Mouse (Mus musculus) limb, embryonic 15.5 days (tissue): ENCODE measurements around the gene Cs. TPM values are rescaled to one million over a fixed set of nuclear protein-coding genes. Genes with fewer than 3 reads are reported as not detected.
"Not testable (repeated sequence)": the region's sequence is repeated elsewhere in the genome, so short reads cannot be mapped to it uniquely, and the experiment has no call there.

ENCODE experiments used
- ATAC-seq: fragments of 200-750 bp; cut with Nextera tagmentation; 2 replicates; pipeline ENCODE4 v1.8.0; 2017; ENCODE audit warnings: low read depth, moderate TSS enrichment; ENCODE audit not compliant: insufficient number of reproducible peaks, low FRiP score, low TSS enrichment
- H3K27ac ChIP-seq: fragments of 300-500 bp; sonication (generic); 2 replicates; pipeline ENCODE4 v1.5.1; 2015; ENCODE audit warnings: moderate library complexity, mild to moderate bottlenecking, inconsistent platforms
- H3K27me3 ChIP-seq: fragments of 300-500 bp; sonication (generic); 2 replicates; pipeline ENCODE4 v1.6.1; 2015; ENCODE audit warnings: inconsistent platforms
- H3K36me3 ChIP-seq: fragments of 300-500 bp; sonication (generic); 2 replicates; pipeline ENCODE4 v1.6.1; 2015; ENCODE audit warnings: inconsistent platforms
- H3K4me1 ChIP-seq: fragments of 300-500 bp; sonication (generic); 2 replicates; pipeline ENCODE4 v1.6.1; 2015; ENCODE audit warnings: inconsistent platforms
- H3K4me2 ChIP-seq: fragments of 300-500 bp; sonication (generic); 2 replicates; pipeline ENCODE4 v1.6.1; 2015; ENCODE audit warnings: mild to moderate bottlenecking, inconsistent platforms
- H3K4me3 ChIP-seq: fragments of 300-500 bp; sonication (generic); 2 replicates; pipeline ENCODE4 v1.5.1; 2015; ENCODE audit warnings: mild to moderate bottlenecking, inconsistent platforms
- H3K9ac ChIP-seq: fragments of 300-500 bp; sonication (generic); 2 replicates; pipeline ENCODE4 v1.6.1; 2015; ENCODE audit warnings: inconsistent platforms
- H3K9me3 ChIP-seq: fragments of 300-500 bp; sonication (generic); 2 replicates; pipeline ENCODE4 v1.6.1; 2016; ENCODE audit warnings: inconsistent platforms
- whole genome bisulfite sequencing: fragments of 180-500 bp; shearing (Covaris S2); methylation state at CpG from one replicate; pipeline ENCODE4 v1.1.7; 2015; 5-methylcytosine and 5-hydroxymethylcytosine counted together
- polyA plus RNA-seq: library from polyadenylated mRNA; unstranded; fragments of >200 nt; fragmentation: Nextera tagmentation; extraction: Ambion mirVana; gene quantifications from 2 replicates; pipeline ENCODE4 v1.2.1, GENCODE M21; 2015

Cs gene
- 173 and 189 TPM in 2 replicates for polyA plus RNA-seq

GRCm38 (mm10) chr10:128337306-128338181, at the start of gene Cs:
Cs (plus strand) TSS chr10:128337734.
- peak; percentile 99 for ATAC-seq
- Histone ChIP-seq H3K4me3 (peak within 1 kb of the TSS; percentile 94), H3K9me3 (no peaks in the 10 kb centered on the region), H3K36me3 (no peaks in the 10 kb centered on the region), H3K4me2 (peak within 1 kb of the TSS; percentile 73), H3K9ac (peak within 1 kb of the TSS; percentile 85), H3K27me3 (no peaks in the 10 kb centered on the region), H3K4me1 (peaks cover 19% of the 10 kb centered on the region), H3K27ac (peak within 1 kb of the TSS; percentile 93)
- WGBS = 1% methylated on average over 61 of the region's 61 CpGs

GRCm38 (mm10) chr10:128290594-128290993, 46.9 kb upstream of the Cs start:
- not testable (repeated sequence) for H3K27ac ChIP-seq, H3K9ac ChIP-seq, ATAC-seq, H3K9me3 ChIP-seq, H3K4me3 ChIP-seq, H3K27me3 ChIP-seq, H3K4me1 ChIP-seq, H3K4me2 ChIP-seq
- 91% methylated on average over 1 of the region's 1 CpGs for WGBS
- H3K36me3 ChIP-seq = peaks cover 47% of the 10 kb centered on the region

- H3K4me2 ChIP-seq = no peak overlapping the region
- no peak overlapping the region for H3K27ac ChIP-seq
- ATAC-seq = no peak
- peaks cover 5% of the 10 kb centered on the region for H3K4me1 ChIP-seq
- no peaks in the 10 kb centered on the region for H3K9me3 ChIP-seq
- 79% methylated on average over 13 of the region's 13 CpGs for WGBS
- no peaks in the 10 kb centered on the region for H3K27me3 ChIP-seq
- no peak overlapping the region for H3K4me3 ChIP-seq
- no peak overlapping the region for H3K9ac ChIP-seq
- H3K36me3 ChIP-seq = peaks cover 11% of the 10 kb centered on the region
Measured at GRCm38 (mm10) chr10:128296370-128297090, 41.0 kb upstream of the Cs start.

DNA sequence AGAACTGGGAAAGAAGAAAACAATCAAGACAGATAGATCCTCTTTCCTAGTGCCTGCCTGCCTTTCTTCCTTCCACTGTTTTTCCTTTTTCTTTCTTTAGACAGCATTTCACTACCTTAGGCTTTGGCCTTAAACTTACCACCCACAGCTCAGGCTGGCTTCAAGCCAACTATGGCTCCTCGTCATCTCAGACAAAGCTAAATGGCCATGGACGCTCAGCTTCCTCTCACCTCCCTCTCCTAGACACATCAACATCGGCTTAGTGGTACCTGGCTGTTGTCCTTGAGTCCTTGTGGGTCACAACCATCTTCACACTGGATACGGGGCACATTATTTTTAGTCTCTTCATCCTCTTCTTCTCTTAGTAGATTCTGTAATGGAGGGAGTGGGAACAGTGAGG, 40.3 kb upstream of the Cs start:
- Histone ChIP-seq H3K4me2 (no peak overlapping the region), H3K9me3 (no peaks in the 10 kb centered on the region), H3K36me3 (peaks cover 5% of the 10 kb centered on the region; the same call in 1 of the 2 replicates), H3K9ac (no peak overlapping the region), H3K27me3 (no peaks in the 10 kb centered on the region), H3K4me1 (peaks cover 7% of the 10 kb centered on the region), H3K27ac (no peak overlapping the region), H3K4me3 (no peak overlapping the region)
- 67% methylated on average over 4 of the region's 4 CpGs for WGBS
- no peak for ATAC-seq

DNA sequence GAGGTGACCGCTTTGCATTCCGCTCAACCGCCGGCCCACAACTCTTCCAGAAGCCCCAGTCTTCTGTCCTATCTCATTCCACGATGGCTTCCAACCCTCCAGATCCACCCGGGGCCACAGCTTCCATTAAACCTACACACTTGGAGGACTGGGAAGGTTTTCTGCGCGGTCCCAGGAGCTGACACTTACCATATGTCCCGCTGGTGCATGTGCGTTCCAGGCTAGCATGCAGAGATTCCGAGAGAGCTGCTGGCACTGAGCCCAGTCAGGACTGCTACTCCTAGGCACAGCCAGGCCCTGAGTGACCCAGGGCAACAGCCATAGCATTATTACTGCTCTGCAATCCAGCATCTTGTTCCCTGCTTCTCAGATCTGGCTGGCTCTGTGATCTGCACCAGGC, 39.9 kb upstream of the Cs start:
- 53% methylated on average over 11 of the region's 11 CpGs for WGBS
- H3K4me3 ChIP-seq = no peak overlapping the region
- H3K36me3 ChIP-seq = 0 out of 2 replicates have a peak, but pooled peaks cover 1% of the 10 kb centered on the region
- no peak overlapping the region for H3K9ac ChIP-seq
- H3K4me2 ChIP-seq = no peak overlapping the region
- no peaks in the 10 kb centered on the region for H3K9me3 ChIP-seq
- H3K4me1 ChIP-seq = peaks cover 11% of the 10 kb centered on the region
- no peak for ATAC-seq
- no peak overlapping the region; the same call in 1 of the 2 replicates for H3K27ac ChIP-seq
- H3K27me3 ChIP-seq = no peaks in the 10 kb centered on the region

DNA sequence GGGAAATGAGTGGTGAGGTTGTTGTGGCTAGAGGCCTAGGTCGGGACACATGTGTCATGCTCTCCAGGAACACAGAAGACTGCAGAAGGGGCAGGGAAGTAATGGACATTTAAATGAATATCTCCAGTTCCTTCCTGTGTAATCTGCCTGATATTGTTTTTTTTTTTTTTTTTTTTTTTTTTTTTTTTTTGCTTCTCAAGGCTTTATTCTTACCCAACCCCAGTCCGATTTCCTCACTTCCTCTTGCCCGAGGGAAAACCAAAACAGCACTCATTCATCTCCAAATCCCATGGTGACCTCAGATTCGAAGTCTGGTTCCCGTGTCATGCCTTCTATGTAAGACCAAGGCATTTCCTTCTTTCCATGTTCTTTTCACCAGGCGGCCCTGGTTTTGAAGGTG, 39.3 kb upstream of the Cs start:
- Histone ChIP-seq H3K9me3 (no peaks in the 10 kb centered on the region), H3K4me3 (no peak overlapping the region), H3K4me1 (peaks cover 11% of the 10 kb centered on the region), H3K27ac (no peak overlapping the region), H3K9ac (no peak overlapping the region), H3K36me3 (no peaks in the 10 kb centered on the region), H3K27me3 (no peaks in the 10 kb centered on the region), H3K4me2 (no peak overlapping the region)
- WGBS = 72% methylated on average over 6 of the region's 6 CpGs
- ATAC-seq = no peak

DNA sequence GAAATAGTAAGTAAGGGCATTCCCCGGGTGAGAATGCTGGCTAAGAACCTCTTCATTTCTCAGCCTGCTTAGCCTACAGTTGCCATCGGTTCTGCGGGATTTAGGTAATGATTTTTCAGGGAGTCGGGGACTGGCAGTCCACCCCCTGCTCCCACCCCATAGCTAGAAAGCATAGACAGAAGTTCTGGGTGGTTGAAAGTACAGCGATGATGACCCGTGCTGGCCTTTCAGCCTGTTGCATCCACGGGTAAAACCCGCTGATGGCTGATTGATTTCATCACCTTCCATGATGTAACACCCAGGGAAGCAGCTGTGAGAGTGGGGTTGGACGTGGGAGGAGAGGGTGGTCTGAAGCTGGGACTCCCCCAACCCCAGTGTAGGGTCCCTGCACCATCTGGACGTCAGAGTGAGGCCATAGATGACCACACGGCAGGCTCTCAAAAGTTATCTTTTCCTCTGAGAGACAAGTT, 38.8 kb upstream of the Cs start, which contains the start of gene Il23a:
TSS of gene Il23a (minus strand) at position 51 of the 470 bp plus-strand sequence.
- 77% methylated on average over 11 of the region's 11 CpGs for WGBS

GRCm38 (mm10) chr10:128302357-128302756, 35.2 kb upstream of the Cs start:
- Histone ChIP-seq H3K27me3 (no peaks in the 10 kb centered on the region), H3K9me3 (no peaks in the 10 kb centered on the region), H3K4me1 (peaks cover 20% of the 10 kb centered on the region), H3K27ac (peak overlapping the region; percentile 97), H3K4me3 (peak overlapping the region; percentile 60), H3K4me2 (peak overlapping the region; percentile 71), H3K9ac (peak overlapping the region; percentile 79), H3K36me3 (no peaks in the 10 kb centered on the region)
- ATAC-seq = no peak
- 35% methylated on average over 3 of the region's 3 CpGs for WGBS

More for the DNA sequence above, 38.8 kb upstream of the Cs start, which contains the start of gene Il23a:
- Histone ChIP-seq H3K4me2 (no peak within 1 kb of the TSS), H3K27ac (no peak within 1 kb of the TSS; the same call in 1 of the 2 replicates), H3K4me1 (peaks cover 11% of the 10 kb centered on the region), H3K36me3 (no peaks in the 10 kb centered on the region), H3K27me3 (no peaks in the 10 kb centered on the region), H3K9ac (no peak within 1 kb of the TSS), H3K9me3 (no peaks in the 10 kb centered on the region), H3K4me3 (no peak within 1 kb of the TSS)
- no peak for ATAC-seq

- H3K9me3 ChIP-seq = no peaks in the 10 kb centered on the region
- H3K4me2 ChIP-seq = peak overlapping the region; percentile 71
- ATAC-seq = 0 out of 2 replicates have a peak, but pooled peaks have one; percentile 45
- peaks cover 18% of the 10 kb centered on the region for H3K4me1 ChIP-seq
- H3K27ac ChIP-seq = peak overlapping the region; percentile 97
- H3K27me3 ChIP-seq = no peaks in the 10 kb centered on the region
- under 1% methylated on average over 9 of the region's 9 CpGs for WGBS
- H3K9ac ChIP-seq = peak overlapping the region; percentile 79
- H3K36me3 ChIP-seq = no peaks in the 10 kb centered on the region
- H3K4me3 ChIP-seq = peak overlapping the region; percentile 60
Measured at GRCm38 (mm10) chr10:128302785-128303125, 34.8 kb upstream of the Cs start.

- Histone ChIP-seq H3K27me3 (no peaks in the 10 kb centered on the region), H3K4me2 (peak within 1 kb of the TSS; percentile 71), H3K4me1 (peaks cover 16% of the 10 kb centered on the region), H3K36me3 (peaks cover 5% of the 10 kb centered on the region), H3K27ac (peak within 1 kb of the TSS; percentile 97), H3K4me3 (peak within 1 kb of the TSS; percentile 60), H3K9ac (peak within 1 kb of the TSS; percentile 79), H3K9me3 (no peaks in the 10 kb centered on the region)
- 2% methylated on average over 37 of the region's 37 CpGs for WGBS
- ATAC-seq = peak; percentile 99
Measured at GRCm38 (mm10) chr10:128303126-128304021, 34.2 kb upstream of the Cs start, which contains the start of gene Pan2. Pan2 (plus strand) TSS chr10:128303335.

GRCm38 (mm10) chr10:128309654-128310053, 27.9 kb upstream of the Cs start:
- Histone ChIP-seq H3K27ac (no peak overlapping the region), H3K4me2 (no peak overlapping the region)
- no peak for ATAC-seq

More at GRCm38 (mm10) chr10:128309654-128310053, 27.9 kb upstream of the Cs start:
- Histone ChIP-seq H3K4me1 (peaks cover 7% of the 10 kb centered on the region; the same call in 1 of the 2 replicates), H3K9ac (no peak overlapping the region), H3K4me3 (no peak overlapping the region), H3K36me3 (peaks cover 53% of the 10 kb centered on the region), H3K27me3 (no peaks in the 10 kb centered on the region), H3K9me3 (no peaks in the 10 kb centered on the region)
- WGBS = 90% methylated on average over 7 of the region's 7 CpGs
